Mouse (Mus musculus) right cerebral cortex, adult 18-20 months (tissue): ENCODE results near the gene Adh1.
A peak's percentile ranks its signal among the peaks of the same experiment; 100 is the strongest.

Source experiments
- DNase-seq: peaks from one replicate; pipeline ENCODE4 v3.0.0; 2022; ENCODE audit warnings: mixed read lengths

Gene Adh1

DNA sequence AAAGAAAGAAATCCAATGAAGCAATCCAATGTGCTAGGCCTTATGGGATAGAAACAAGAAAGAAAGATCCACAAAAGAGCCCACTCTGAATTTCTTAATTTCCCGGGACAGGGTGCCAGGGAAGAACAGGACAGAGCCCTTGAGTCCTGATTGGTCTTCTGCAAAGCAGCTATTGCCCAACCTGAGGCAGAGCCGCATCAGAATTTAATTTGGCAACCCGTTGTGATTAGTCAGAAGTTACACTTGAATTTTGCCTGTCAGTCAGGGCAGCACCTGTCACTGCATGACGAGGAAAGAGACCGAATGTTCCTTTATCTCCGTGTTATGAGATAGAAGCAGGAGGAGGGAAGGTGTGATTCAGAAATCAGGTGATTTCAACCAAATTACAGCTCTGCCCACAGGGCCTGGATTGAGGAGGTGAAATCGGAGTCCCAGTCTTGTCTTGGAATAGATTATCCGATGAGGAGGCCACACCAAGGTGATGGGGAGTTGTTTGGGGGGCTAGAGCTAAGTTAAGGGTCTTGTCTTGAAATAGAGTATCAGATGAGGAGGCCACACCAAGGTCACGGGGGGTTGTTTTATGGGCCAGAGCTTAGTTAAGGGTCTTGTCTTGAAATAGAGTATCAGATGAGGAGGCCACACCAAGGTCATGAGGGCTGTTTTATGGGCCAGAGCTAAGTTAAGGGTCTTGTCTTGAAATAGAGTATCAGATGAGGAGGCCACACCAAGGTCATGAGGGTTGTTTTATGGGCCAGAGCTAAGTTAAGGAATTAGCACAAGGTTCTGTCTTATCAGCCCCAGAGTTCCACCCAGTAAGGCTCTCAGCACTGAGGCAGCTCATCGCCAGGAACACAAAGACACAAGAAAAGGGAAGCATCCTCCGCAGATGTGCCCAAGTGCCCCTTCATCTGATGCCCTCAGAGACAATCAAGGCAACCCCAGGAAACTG is at the start of gene Adh1:
TSS of gene Adh1 (plus strand) at position 271 of the 949 bp plus-strand sequence.
- no peak for DNase-seq

DNA sequence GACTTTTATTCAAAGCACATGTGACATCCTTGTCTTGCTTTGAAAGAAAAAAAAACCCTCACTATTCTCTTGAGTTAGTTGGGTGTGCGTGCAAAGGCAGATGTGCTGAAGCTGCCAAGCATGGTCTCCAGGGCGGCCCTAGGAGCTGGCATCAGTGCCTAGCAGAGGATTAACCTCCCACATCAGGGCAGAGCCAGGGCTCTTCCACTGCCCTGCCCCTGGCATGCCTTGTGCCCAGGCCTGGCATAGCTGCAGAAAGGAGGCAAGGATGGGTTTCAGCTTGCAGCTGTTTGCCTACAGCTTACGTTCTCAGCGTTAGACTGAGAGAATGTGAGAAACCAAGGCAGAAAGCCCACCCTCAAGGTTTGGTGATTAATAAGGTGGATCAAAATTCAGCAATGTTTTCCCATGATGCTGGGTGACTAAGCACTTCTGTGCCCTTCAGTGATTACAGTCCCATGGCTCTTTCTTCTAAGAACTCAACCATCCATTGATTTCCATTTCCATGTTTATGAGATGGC is 48.3 kb upstream of the Adh1 start:
- DNase-seq, result no peak

DNA sequence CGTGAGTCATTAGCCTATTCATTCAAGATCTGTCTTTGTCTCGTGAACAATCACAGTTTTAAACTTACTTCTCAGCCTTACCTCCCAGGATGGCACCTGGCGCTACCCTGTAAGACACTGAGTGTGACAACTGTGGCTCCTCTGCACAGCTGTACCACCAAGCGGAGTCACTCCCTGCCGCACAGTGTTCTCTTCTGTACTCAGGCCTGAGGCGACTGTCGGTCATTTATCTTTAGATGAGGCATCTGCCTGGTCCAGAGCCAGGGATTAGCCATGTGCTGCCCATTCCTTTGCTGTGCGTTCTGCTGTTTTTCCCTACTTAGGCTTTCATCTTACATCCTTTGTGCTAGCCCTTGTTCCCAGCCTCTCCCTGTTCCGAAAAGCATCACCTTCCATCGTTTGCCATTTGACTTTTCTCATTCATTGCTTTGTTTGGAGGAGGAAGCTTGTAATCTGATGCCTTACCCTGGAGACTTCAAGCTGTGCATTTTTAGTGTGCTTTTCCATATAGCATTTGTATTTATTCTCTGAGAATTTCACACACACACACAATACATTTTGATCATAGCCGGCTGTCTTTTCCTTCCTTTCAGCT is 45.3 kb upstream of the Adh1 start:
- DNase-seq, result no peak

DNA sequence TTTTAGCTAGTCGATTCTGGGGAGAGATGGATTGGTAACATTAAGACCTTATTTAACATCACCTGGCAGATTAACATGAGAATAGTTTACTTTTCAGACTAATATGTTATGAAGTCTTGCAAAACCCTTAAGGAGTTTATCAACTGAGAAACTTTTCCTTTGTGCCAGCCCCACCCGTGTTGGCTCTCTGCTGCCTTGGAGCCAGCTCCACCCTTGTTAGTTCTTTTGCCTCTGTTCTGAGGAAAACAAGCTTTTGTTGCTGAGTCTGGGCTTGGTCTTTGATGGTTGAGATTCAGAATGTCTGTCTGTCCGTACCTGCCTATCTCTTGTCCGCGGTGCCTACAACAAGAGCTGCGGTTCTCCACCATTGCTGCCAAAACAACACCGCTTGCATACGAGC is 44.7 kb upstream of the Adh1 start:
- DNase-seq, result no peak

DNA sequence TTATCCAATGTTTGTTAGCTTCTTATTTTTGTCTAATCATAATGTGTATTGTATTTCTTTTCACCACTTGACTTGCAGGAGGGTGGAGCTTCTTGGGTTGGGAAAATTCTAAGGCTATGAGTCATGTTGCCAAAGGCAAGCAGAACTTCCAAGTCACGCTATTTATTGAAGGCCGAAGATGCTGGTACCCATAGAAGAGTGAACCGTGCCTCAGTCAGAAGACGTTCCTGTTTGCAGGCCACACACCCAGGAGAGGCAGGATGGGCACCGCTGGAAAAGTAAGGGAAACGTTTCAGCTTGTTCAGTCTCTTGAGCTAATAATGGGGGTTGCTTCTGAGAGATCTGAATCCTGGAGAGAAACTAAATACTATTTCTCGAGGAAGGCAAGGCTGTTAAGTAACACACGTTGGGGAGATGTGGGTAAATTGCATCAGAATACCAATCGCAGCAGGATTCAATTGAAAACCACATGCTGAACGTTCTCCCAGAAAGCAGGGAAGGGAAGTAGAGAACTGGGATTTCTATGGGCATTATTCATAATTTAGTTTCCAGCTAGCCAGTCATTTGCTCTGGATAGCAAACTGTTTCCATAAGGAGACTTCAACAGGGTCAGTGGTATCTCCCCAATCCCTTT is 43.0 kb upstream of the Adh1 start, which contains the start of gene Adh7:
TSS of gene Adh7 (plus strand) at position 130 of the 634 bp plus-strand sequence.
- DNase-seq, result no peak

DNA sequence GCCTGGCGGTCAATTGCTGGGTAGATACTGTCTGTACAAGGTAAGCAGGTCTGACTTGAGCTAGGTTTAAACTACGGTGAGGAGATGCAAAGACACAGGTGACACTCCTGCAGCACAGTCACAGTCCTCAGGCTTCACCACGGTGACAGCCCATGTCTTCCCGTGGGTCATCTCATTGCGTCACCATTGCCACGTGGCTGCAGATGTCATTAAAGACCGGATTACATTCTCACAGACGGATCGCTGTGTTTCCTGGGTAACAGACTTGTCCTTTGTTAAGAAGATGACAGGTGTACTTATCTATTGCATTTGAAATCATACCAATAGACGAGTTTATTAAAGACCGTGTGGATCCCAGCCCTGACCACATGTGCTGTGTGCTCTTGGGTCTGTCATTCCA is 39.7 kb upstream of the Adh1 start:
- DNase-seq, result no peak

DNA sequence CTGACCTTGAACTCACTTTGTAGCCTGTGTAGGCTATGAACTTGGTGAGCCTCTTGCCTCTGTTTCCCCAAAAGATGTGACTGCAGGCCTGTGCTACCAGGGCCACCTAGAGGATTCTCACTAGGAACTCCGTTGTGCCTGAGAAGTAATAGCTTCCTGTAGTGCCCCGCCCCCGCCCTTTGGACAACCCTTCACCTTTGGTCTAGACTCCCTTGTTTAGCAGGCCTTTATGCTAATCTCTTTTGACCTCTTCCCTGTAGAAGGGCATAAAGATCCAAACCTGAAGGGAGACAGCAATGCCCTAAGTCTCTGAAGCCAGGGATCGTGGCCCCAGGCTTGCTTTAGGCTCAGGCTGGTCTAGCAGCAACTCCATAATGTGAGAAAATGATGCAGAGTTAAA is 38.3 kb upstream of the Adh1 start:
- no peak for DNase-seq

DNA sequence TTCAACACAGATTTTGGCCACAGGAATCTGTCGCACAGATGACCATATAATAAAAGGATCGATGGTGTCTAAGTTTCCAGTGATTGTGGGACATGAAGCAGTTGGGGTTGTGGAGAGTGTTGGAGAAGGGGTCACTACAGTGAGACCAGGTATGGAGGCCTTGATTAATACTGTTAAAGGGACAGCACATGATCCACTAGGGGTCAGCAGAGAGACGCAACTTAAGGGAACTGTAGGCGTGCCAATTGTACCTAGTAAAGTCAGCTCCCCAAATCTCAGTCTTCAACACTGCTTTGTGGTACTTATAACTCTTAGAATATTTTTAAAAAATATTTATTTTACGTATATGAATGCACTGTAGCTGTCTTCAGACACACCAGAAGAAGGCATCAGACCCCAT is 37.8 kb upstream of the Adh1 start:
- peak; percentile 31 for DNase-seq

DNA sequence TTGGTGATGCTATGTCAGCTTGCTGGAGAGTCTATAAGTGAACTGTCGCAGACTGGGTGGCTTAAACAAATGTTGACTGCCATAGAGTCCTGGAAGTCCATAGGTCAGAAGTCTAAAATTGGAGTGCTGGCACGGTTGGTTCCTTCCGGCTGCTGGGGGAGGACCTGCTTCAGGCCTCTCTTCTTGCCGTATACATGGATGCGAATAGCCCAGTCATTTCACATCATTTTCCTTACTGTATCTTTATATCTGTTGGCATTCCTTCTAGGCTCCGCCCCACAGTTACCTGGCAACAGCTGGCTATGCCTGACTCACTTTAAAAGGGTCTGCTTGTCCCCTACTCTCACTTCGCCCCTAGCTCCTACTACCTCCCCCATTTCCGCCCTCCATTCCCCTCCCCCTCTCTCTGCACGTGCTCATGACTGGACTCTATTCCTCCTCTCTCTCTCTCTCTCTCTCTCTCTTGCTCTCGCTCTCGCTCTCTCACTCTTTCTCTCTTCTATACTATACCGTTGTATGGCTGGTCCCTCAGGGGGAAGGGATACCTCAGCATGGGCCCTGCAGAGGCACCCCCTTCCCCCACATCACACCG is 36.3 kb upstream of the Adh1 start:
- DNase-seq, result no peak

DNA sequence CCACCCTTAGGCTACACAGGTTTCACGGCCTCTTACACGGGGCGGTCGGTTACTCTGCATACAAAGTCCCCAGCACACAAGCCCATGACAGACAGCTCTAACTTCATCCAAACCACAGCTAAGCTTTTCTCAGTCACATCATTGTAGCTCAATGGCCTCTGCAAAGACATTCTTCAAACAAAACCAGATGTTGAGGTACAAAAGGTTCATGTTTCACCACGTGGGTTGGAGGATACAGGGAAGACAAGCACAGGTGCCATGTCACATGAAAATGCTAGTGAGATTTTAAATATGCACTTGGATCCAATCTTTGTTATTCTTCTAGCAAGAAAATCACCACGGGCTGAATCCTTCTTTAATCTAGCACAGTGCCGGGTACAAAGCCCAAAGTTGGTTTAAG is 35.5 kb upstream of the Adh1 start:
- no peak for DNase-seq

DNA sequence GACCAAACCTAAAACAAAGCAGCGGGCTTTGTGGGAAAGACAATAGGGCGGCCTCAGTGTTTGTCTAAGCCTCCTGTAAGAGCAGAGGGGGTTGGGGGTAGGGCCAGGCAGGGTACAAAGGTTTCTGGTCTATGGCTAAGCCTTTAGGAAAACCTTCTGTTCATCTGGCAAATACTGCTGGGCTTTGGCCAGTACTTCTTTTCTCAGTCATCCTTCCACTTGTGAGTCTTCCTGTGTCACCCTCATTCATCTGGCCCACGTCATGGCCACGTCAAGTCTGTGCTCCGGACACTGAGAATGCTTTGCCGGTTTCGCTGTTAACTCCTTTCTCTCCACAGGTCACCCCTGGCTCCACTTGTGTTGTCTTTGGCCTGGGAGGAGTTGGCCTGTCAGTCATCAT is 34.9 kb upstream of the Adh1 start:
- DNase-seq, result no peak

DNA sequence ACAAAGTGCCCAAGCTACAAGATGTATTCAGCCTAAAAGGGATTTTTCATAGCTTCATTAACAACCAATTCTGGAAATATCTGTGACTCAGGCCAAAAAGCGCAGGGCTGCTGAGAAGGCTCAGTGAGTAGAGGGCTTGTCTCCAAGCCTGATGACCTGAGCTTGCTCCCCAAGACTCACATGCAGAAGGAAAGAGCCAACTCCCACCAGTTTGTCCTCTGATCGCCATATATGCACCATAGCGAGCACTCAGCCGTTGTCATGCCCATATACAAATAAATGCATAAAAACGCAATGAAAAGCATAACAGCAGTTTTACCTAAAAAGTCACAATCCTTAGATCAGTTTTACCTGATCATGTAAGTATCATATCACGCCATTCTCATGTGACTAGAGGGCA is 34.3 kb upstream of the Adh1 start:
- no peak for DNase-seq

DNA sequence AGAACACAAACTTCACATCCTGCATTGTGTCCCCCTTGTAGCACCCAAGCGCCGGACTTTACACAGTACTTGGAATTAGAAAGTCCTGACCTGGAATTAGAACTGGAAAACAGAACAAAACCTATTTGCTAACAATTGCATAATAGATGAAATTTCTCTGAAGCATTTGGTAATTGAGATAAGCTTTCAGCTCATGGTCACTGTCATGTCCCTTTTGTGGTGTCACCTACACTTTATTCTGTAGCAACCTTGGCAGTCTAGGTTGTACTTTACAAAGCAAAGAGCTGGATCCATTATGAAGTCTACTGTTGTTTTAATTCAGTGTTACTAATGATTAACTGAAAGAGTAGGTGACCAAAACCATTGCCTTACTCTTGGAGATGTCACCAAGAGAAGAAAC is 33.7 kb upstream of the Adh1 start:
- no peak for DNase-seq

DNA sequence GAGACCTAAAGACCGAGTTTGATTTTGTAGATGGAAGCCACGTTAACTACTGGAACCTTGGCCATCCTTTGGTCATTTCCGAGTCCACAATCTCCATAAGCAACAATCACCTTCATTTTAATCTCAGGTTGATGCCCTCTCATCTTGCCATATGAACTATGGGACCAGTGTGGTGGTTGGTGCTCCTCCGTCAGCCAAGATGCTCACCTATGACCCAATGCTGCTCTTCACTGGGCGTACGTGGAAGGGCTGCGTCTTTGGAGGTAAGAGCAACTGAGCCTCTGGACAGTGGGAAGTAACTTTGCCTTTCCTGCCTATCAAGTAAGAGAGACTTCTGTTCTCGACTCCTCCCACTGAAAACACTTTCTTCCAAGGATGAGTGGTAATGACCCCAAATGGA is 33.0 kb upstream of the Adh1 start:
- no peak for DNase-seq

DNA sequence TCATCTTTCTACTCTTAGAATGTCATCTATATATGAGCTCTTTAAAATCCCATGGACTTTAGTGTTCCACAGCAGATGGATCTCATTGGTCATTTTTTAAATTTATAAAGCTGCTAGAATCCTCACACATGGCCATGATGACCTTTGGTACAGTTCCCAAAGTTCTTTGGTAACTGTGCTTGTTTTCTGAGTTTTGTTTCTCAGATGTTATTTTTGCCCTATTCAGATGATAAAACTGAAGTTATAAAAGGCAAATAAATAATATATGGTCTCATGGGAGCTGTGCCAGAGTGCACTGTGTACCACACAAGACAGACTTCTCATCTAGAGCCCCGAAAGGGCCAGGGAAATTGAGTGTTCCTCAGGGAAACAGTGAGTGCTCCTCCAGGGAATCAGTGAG is 31.3 kb upstream of the Adh1 start:
- no peak for DNase-seq

DNA sequence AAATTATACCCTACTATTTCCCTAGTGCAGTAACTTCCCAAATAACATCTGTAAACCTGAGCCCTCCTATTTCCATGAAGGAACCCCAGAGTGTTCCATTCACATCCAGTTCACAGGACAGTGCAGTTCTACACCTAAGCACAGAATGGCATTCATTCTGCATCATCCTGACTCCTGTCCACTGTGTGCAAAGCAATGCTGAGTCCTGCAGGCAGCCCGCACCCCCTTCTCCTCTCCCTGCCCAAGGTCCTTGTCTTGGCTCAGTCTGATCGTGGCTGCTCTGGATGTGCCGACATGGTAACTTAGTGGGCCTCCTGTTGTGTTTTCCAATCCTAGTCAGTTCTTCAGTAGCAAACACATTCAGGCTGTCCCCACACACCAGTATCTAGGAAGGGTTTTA is 30.5 kb upstream of the Adh1 start:
- DNase-seq, result no peak

DNA sequence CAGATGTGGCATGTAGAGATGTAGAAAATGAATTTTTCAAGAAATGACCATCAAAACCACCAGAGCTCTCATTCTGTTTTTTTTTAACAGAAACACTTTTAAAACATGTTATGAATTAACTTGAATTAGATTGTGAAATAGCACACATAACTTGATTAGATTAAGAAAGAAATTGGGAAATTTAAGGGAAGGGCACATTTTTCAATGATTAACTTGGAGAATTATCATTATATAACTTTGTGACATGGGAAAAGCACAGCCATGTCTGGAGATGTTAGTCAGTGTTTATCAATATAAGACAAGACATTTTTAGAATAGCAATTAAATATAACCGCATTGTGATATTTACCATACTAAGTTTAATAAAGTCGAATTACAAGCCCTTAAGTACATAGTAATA is 29.3 kb upstream of the Adh1 start:
- no peak for DNase-seq

DNA sequence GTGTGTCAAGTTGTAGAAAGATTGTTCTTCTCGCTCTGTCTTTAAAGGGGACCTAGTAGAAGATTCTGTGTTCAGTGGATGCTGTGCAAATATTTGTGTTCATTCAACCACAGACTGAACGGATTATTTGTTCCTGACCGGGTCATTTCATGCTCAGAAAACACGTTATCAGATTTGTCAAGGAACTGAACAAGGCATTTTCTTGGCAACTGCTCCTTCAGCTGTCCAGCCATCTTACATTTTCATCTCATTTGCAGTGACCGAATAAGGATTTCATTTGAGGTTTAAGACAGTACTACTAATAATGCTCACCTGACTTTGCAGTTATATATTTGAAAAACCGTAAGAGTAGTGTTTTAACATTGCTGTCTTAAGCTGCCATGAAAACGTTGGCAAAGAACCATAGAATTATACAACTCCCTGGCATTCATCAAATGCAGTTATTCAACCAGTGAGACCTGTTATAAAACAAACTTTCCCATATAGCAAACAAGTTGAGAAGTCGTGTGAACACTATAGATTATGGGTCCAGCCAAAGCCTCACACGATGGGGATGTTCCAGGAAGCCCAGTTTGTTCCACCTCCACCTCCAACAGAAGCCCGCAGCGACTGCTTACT is 24.1 kb upstream of the Adh1 start:
- DNase-seq, result no peak

DNA sequence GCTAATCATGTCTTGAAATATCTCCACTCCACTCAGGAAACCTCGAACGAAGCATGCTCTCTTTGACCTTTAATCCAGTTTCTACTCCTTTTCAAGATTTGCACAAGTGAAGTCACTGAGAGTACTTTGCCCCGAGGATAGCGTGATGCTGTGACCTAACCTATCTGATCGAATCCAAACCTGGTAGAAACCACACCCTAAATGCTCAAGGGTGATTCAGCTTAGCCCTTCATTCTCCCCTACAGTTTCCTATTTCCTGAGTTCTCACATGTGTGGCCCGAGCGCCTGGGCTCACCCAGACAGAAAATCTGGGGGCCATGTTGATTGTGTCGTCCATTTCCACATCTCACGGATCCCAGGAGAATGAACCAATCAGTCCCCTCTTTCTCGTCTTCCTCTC is 22.7 kb upstream of the Adh1 start:
- DNase-seq, result no peak

DNA sequence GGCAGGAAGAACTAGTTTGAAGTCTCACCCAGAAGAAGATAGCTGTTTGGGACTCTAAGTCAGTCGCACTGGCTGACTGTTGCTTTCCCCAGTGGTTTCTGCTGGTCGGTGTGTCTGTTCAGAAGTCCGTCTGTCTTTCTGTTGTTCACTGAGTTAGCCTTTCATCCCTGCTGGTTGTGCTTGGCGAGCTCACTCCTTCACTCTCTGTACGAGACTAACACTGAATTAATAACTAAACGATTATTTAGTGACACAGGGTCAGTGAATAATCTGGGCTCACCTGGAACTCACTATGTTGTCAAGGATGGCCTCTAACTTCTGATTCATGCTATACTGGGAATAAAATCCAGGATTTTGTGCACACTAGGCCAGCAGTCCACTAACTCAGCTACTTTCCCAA is 21.3 kb upstream of the Adh1 start:
- DNase-seq, result no peak

DNA sequence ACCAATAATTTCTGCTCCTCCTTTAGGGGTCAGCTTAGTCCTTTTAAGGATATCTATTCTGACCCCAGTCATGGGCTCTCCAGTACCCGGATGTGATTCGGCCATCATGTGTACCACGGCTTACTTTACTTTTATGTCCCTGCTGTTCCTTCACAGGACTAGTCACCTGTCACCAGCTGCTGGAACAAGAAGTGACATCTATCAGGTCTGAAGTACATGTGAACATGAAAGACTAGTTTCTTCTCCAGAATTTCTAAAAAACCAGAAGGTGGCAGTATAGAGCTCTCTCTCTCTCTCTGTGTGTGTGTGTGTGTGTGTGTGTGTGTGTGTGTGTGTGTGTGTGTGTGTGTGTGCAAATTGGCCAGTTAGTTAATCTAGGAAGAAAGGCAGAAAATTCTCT is 20.4 kb upstream of the Adh1 start:
- no peak for DNase-seq

DNA sequence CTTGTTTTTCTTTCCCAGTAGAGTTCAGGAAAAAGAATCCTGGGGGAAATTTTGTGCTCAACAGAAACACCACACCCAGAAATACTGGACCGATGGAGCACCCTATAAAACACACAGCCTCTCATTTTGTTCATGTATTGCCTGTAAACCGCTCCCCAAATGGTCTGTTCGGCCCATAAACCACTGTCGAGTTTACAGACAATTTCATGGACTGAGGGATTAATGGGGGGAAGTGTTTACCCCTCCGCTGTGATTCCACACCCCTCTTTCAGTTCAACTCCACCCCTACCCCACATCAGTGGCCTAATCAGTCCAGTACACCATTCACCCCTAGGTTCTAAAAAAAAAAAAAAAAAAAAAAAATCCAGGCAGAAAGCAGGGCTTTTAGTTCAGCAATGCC is 19.8 kb upstream of the Adh1 start:
- no peak for DNase-seq

DNA sequence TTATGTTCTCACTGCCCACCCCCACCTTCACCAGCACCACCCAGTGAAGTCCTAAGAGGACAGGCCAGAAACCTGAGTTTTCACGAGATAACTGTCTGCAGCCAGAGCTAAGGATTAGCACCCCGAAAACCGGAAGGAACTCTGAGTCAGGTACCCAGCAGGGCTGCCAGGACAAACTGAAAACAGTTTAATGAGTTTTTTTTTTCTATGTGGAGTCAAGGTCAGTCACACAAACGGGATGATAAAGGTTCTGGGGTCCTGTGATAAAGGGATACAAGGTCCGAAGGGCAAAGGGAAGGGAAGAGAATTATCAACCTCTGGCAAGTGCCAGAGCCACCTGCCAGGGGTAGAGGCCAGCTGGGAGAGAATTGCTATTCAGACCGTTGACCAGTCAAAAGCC is 19.4 kb upstream of the Adh1 start:
- DNase-seq, result no peak
